In genomic region chr9:111439836-111440201, GRCm38 (mm10) we compare ENCODE assay signal across 11 mouse cellular contexts. TPM values are rescaled to one million over a fixed set of nuclear protein-coding genes. Genes with fewer than 3 reads are reported as not detected.
A peak's percentile ranks its signal among the peaks of the same experiment; 100 is the strongest.
DNase-seq lines count a peak whose midpoint lies in the region; ATAC-seq and TF ChIP-seq lines count a peak whose summit lies in the region.
"Had no signal": no experiment of that assay in that cellular context is flagged by ENCODE, and none has a peak within 500 bp of the region (broad histone marks: within the 10 kb centered on the region; RNA-seq: fewer than 3 reads in every experiment).

No protein-coding gene starts in this region.

- ATAC-seq in forebrain, embryonic 13.5 days: no peak
- ATAC-seq in forebrain, embryonic 11.5 days (replicated peaks; ENCODE audit: low FRiP score): no peak
- no peak for ATAC-seq in kidney, embryonic 16.5 days (ENCODE audit: low FRiP score, low TSS enrichment)
- peak; percentile 32; the same call in 1 of the 2 replicates for ATAC-seq in forebrain, postnatal 0 days
- no peak for ATAC-seq in midbrain, embryonic 16.5 days

- DNase-seq in forebrain, embryonic 11.5 days (ENCODE audit: low spot score): no peak
- no peak for DNase-seq in kidney, postnatal 36 days
- DNase-seq in forebrain, postnatal 0 days: no peak
- DNase-seq in adrenal gland, postnatal 10 days: no peak
- DNase-seq in yolk sac, embryonic 10.5 days (ENCODE audit: low spot score): no peak
- DNase-seq: gastrocnemius, postnatal 10 days; layer of hippocampus, adult 9-11 months had no signal

- H3K9ac ChIP-seq in forebrain, embryonic 13.5 days: no peak overlapping the region
- H3K9ac ChIP-seq in forebrain, embryonic 11.5 days (ENCODE audit: low read length): no peak overlapping the region
- H3K9ac ChIP-seq in kidney, embryonic 16.5 days (replicated peaks; ENCODE audit: low read length): 0 out of 2 replicates have a peak overlapping the region, but pooled peaks have one; percentile 60
- peak overlapping the region; percentile 58 for H3K9ac ChIP-seq in forebrain, postnatal 0 days
- H3K9ac ChIP-seq in midbrain, embryonic 16.5 days (ENCODE audit: low read depth, low read length): peak overlapping the region; percentile 67; the same call in 1 of the 2 replicates
- H3K9ac ChIP-seq: lung, embryonic 15.5 days had no signal

- no peaks in the 10 kb centered on the region for H3K9me3 ChIP-seq in forebrain, embryonic 13.5 days (replicated peaks)
- H3K9me3 ChIP-seq in forebrain, embryonic 11.5 days (ENCODE audit: control insufficient read depth, low read length): no peaks in the 10 kb centered on the region
- H3K9me3 ChIP-seq in kidney, embryonic 16.5 days (ENCODE audit: low read length): no peaks in the 10 kb centered on the region
- H3K9me3 ChIP-seq in forebrain, postnatal 0 days (ENCODE audit: low read length): no peaks in the 10 kb centered on the region
- no peaks in the 10 kb centered on the region for H3K9me3 ChIP-seq in midbrain, embryonic 16.5 days (replicated peaks; ENCODE audit: control insufficient read depth, low read length, poor library complexity, severe bottlenecking)
- H3K9me3 ChIP-seq: lung, embryonic 15.5 days had no signal

- H3K4me3 ChIP-seq in forebrain, embryonic 13.5 days: peak overlapping the region; percentile 43; the same call in 1 of the 2 replicates
- no peak overlapping the region for H3K4me3 ChIP-seq in forebrain, embryonic 11.5 days (ENCODE audit: low read depth, low read length)
- peak overlapping the region; percentile 58 for H3K4me3 ChIP-seq in kidney, embryonic 16.5 days (ENCODE audit: low read length)
- H3K4me3 ChIP-seq in forebrain, postnatal 0 days (ENCODE audit: low read depth, low read length): peak overlapping the region; percentile 48
- peak overlapping the region; percentile 52 for H3K4me3 ChIP-seq in midbrain, embryonic 16.5 days (ENCODE audit: low read depth, low read length)

- peaks cover 6% of the 10 kb centered on the region; the same call in 1 of the 2 replicates for H3K4me1 ChIP-seq in forebrain, embryonic 13.5 days
- H3K4me1 ChIP-seq in forebrain, embryonic 11.5 days (replicated peaks; ENCODE audit: control insufficient read depth, insufficient read depth, low read length): 0 out of 2 replicates have a peak, but pooled peaks cover 2% of the 10 kb centered on the region
- peaks cover 8% of the 10 kb centered on the region for H3K4me1 ChIP-seq in kidney, embryonic 16.5 days (ENCODE audit: insufficient read depth, low read length)
- H3K4me1 ChIP-seq in forebrain, postnatal 0 days (ENCODE audit: insufficient read depth): no peaks in the 10 kb centered on the region
- peaks cover 5% of the 10 kb centered on the region; the same call in 1 of the 2 replicates for H3K4me1 ChIP-seq in midbrain, embryonic 16.5 days (ENCODE audit: control insufficient read depth, insufficient read depth, low read length)

- H3K27ac ChIP-seq in forebrain, embryonic 13.5 days: no peak overlapping the region
- no peak overlapping the region for H3K27ac ChIP-seq in forebrain, embryonic 11.5 days (ENCODE audit: low read depth, low read length)
- no peak overlapping the region for H3K27ac ChIP-seq in kidney, embryonic 16.5 days (ENCODE audit: low read length)
- H3K27ac ChIP-seq in forebrain, postnatal 0 days (ENCODE audit: low read depth, low read length): 0 out of 2 replicates have a peak overlapping the region, but pooled peaks have one; percentile 64
- no peak overlapping the region for H3K27ac ChIP-seq in midbrain, embryonic 16.5 days (ENCODE audit: low read length)
- H3K27ac ChIP-seq: lung, embryonic 15.5 days had no signal

- 61% methylated on average over 8 of the region's 8 CpGs for WGBS in forebrain, embryonic 13.5 days
- 61% methylated on average over 8 of the region's 8 CpGs for WGBS in forebrain, embryonic 11.5 days
- WGBS in kidney, embryonic 16.5 days: 55% methylated on average over 8 of the region's 8 CpGs
- WGBS in forebrain, postnatal 0 days: 61% methylated on average over 8 of the region's 8 CpGs
- WGBS in midbrain, embryonic 16.5 days: 51% methylated on average over 8 of the region's 8 CpGs

- H3K27me3 ChIP-seq in forebrain, embryonic 13.5 days: peaks cover 26% of the 10 kb centered on the region
- peaks cover 7% of the 10 kb centered on the region; the same call in 1 of the 2 replicates for H3K27me3 ChIP-seq in forebrain, embryonic 11.5 days (ENCODE audit: control insufficient read depth, insufficient read depth, low read length)
- peaks cover 18% of the 10 kb centered on the region for H3K27me3 ChIP-seq in kidney, embryonic 16.5 days (ENCODE audit: insufficient read depth, low read length)
- H3K27me3 ChIP-seq in forebrain, postnatal 0 days (ENCODE audit: insufficient read depth, low read length): peaks cover 11% of the 10 kb centered on the region; the same call in 1 of the 2 replicates
- peaks cover 7% of the 10 kb centered on the region for H3K27me3 ChIP-seq in midbrain, embryonic 16.5 days (ENCODE audit: control insufficient read depth, insufficient read depth, low read depth, low read length)

- TF ChIP-seq CTCF in forebrain, postnatal 0 days (IDR thresholded peaks at IDR 0.05; ENCODE audit: low read depth): no peak

- H3K36me3 ChIP-seq in forebrain, embryonic 13.5 days (ENCODE audit: poor library complexity, severe bottlenecking): no peaks in the 10 kb centered on the region
- H3K36me3 ChIP-seq in forebrain, embryonic 11.5 days (ENCODE audit: control insufficient read depth, insufficient read depth, low read length): no peaks in the 10 kb centered on the region
- H3K36me3 ChIP-seq in kidney, embryonic 16.5 days (ENCODE audit: insufficient read depth, low read length): no peaks in the 10 kb centered on the region
- no peaks in the 10 kb centered on the region for H3K36me3 ChIP-seq in forebrain, postnatal 0 days (ENCODE audit: insufficient read depth)
- no peaks in the 10 kb centered on the region for H3K36me3 ChIP-seq in midbrain, embryonic 16.5 days (ENCODE audit: control insufficient read depth, insufficient read depth, low read length)
- H3K36me3 ChIP-seq: lung, embryonic 15.5 days had no signal

- peak overlapping the region; percentile 65 for H3K4me2 ChIP-seq in forebrain, embryonic 13.5 days
- no peak overlapping the region for H3K4me2 ChIP-seq in forebrain, embryonic 11.5 days (ENCODE audit: low read depth, low read length, severe bottlenecking)
- H3K4me2 ChIP-seq in kidney, embryonic 16.5 days (replicated peaks; ENCODE audit: low read depth, low read length): peak overlapping the region; percentile 84
- H3K4me2 ChIP-seq in forebrain, postnatal 0 days (ENCODE audit: low read depth): peak overlapping the region; percentile 63
- peak overlapping the region; percentile 63 for H3K4me2 ChIP-seq in midbrain, embryonic 16.5 days (ENCODE audit: low read length)

RNA-seq across cellular contexts. Expression of gene Dclk3, which starts 0.9 kb away (rescaled TPM):
- polyA plus RNA-seq in forebrain, embryonic 13.5 days (2015; fragmentation: Nextera tagmentation; extraction: Ambion mirVana): 1.6 and 2.0 TPM in 2 replicates
- polyA plus RNA-seq in forebrain, embryonic 11.5 days (2014; fragmentation: Nextera tagmentation; extraction: Ambion mirVana): 0.20 and 0.28 TPM in 2 replicates
- polyA plus RNA-seq in kidney, embryonic 16.5 days (2015; fragmentation: Nextera tagmentation; extraction: Ambion mirVana): 5.4 and 6.0 TPM in 2 replicates
- 20.1 and 20.8 TPM in 2 replicates for total RNA-seq in forebrain, postnatal 0 days (2014; rRNA removed)
- 8.6 and 11.6 TPM in 2 replicates for polyA plus RNA-seq in forebrain, postnatal 0 days (2015; fragmentation: Nextera tagmentation; extraction: Ambion mirVana)
- 7.0 and 7.5 TPM in 2 replicates for polyA plus RNA-seq in midbrain, embryonic 16.5 days (2015; fragmentation: Nextera tagmentation; extraction: Ambion mirVana)
- total RNA-seq in adrenal gland, postnatal 10 days (2021): 1 to 10 TPM; 1.3 to 1.7 TPM

Comparison
In these comparisons a context has a peak if more than half of its experiments do, and no peak if none do; other contexts are left out.
1. H3K9ac ChIP-seq: peak in kidney, embryonic 16.5 days (single experiment), forebrain, postnatal 0 days (single experiment) and midbrain, embryonic 16.5 days (single experiment); none in forebrain, embryonic 13.5 days (single experiment) and forebrain, embryonic 11.5 days (single experiment).